Mouse (Mus musculus) ES-Bruce4 (cell line): ENCODE results near the gene Zc3h8. TPM values are rescaled to one million over a fixed set of nuclear protein-coding genes. Genes with fewer than 3 reads are reported as not detected.

Experiments used
- H3K27ac ChIP-seq: 2 replicates; pipeline ENCODE4 v1.5.1; 2012; ENCODE audit warnings: low read length, inconsistent platforms; ENCODE audit not compliant: insufficient read depth
- H3K27me3 ChIP-seq: 2 replicates; pipeline ENCODE4 v1.6.1; 2012; ENCODE audit warnings: mild to moderate bottlenecking, low read length, inconsistent platforms; ENCODE audit not compliant: control insufficient read depth, poor library complexity, insufficient read depth, severe bottlenecking
- H3K36me3 ChIP-seq: 2 replicates; pipeline ENCODE4 v1.6.1; 2012; ENCODE audit warnings: inconsistent platforms, mild to moderate bottlenecking, low read length, moderate library complexity; ENCODE audit not compliant: control insufficient read depth, poor library complexity, insufficient read depth, severe bottlenecking
- H3K4me1 ChIP-seq: one replicate; pipeline ENCODE4 v1.8.1; 2011; ENCODE audit warnings: low read length; ENCODE audit not compliant: control insufficient read depth, insufficient read depth
- H3K4me3 ChIP-seq: 2 replicates; pipeline ENCODE4 v1.5.1; 2011; ENCODE audit warnings: low read depth, mild to moderate bottlenecking, low read length
- H3K9ac ChIP-seq: 2 replicates; pipeline ENCODE4 v1.6.1; 2012; ENCODE audit warnings: low read depth, mild to moderate bottlenecking, inconsistent platforms; ENCODE audit not compliant: poor library complexity, severe bottlenecking
- H3K9me3 ChIP-seq: replicated peaks from 2 replicates; pipeline ENCODE4 v1.6.1; 2012; ENCODE audit warnings: mild to moderate bottlenecking, low read length, inconsistent platforms; ENCODE audit not compliant: control insufficient read depth, poor library complexity, insufficient read depth, severe bottlenecking
- CTCF ChIP-seq: IDR thresholded peaks from one replicate; pipeline ENCODE4 v1.8.1; 2011; ENCODE audit warnings: low read depth, low read length
- EP300 ChIP-seq: IDR thresholded peaks from 2 replicates; pipeline ENCODE4 v1.6.1; 2011; ENCODE audit warnings: low read depth, low read length; ENCODE audit not compliant: insufficient read depth
- POLR2A ChIP-seq: IDR thresholded peaks from one replicate; pipeline ENCODE4 v1.8.1; 2011; ENCODE audit warnings: low read length; ENCODE audit not compliant: insufficient read depth
- polyA plus RNA-seq: library from polyadenylated mRNA; stranded (reverse); fragments of >200 nt; gene quantifications from 2 replicates; pipeline ENCODE4 v1.2.4, GENCODE M21; 2011; ENCODE audit warnings: low read depth; ENCODE audit not compliant: missing spikeins, insufficient read depth, insufficient read length

Zc3h8 gene
- polyA plus RNA-seq: 11.6 and 13.1 TPM in 2 replicates

- Histone ChIP-seq H3K36me3 (peaks cover 7% of the 10 kb centered on the region; the same call in 1 of the 2 replicates), H3K4me1 (no peaks in the 10 kb centered on the region), H3K9ac (peak within 1 kb of the TSS; percentile 76), H3K4me3 (peak within 1 kb of the TSS; percentile 43), H3K9me3 (no peaks in the 10 kb centered on the region), H3K27ac (no peak within 1 kb of the TSS), H3K27me3 (no peaks in the 10 kb centered on the region)
- TF ChIP-seq POLR2A (peak; percentile 68), CTCF (no peak), EP300 (no peak)
Measured at GRCm38 (mm10) chr2:128943538-128944528, at the start of gene Zc3h8. Gene Zc3h8, minus strand, starts transcription at chr2:128944077.

DNA sequence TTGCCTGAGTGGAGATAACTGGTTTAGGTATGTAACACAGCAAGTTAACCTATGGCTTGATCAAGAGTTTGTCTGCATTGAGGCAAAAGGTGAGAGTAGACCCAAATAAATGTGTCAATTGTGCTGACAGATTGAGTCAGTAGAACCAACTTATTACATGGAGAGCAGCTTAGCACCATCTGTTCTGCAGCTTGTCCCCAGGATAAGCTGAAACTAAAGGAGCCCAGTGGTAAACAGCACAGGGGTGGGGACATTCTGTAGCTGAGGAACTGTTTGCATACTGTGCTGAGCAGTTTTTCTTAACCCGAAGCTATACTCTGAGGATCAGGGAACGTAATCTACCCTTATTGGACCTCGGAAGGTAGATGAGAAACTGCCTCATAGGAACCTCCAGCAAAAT, 40.9 kb upstream of the Zc3h8 start:
- H3K4me1 ChIP-seq: no peaks in the 10 kb centered on the region
- no peaks in the 10 kb centered on the region for H3K36me3 ChIP-seq
- H3K9ac ChIP-seq: no peak overlapping the region
- H3K27ac ChIP-seq: no peak overlapping the region
- no peak overlapping the region for H3K4me3 ChIP-seq
- TF ChIP-seq CTCF (no peak), EP300 (no peak), POLR2A (no peak)
- H3K27me3 ChIP-seq: no peaks in the 10 kb centered on the region
- H3K9me3 ChIP-seq: no peaks in the 10 kb centered on the region

DNA sequence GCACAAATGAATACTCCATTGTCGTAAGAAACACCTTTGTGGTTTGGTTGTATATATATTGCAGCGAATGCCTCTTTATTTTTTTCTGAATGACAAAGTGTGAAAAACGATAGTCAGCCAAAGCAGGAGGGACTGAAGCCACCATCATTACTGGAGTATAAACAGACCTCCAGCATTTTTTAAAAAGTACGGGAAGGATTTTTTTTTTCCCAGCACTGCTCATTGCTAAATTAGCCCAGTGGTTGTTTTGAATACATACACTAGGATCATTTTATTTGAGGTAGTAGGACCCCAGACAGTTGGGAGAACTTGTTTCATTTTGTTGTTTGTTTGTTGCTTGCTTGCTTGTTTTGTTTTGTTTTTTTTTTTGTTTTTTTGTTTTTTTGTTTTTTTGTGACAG, 31.7 kb upstream of the Zc3h8 start:
- H3K27me3 ChIP-seq: no peaks in the 10 kb centered on the region
- no peak overlapping the region for H3K4me3 ChIP-seq
- H3K36me3 ChIP-seq: no peaks in the 10 kb centered on the region
- TF ChIP-seq CTCF (no peak), POLR2A (no peak), EP300 (no peak)
- no peak overlapping the region for H3K27ac ChIP-seq
- H3K4me1 ChIP-seq: no peaks in the 10 kb centered on the region
- H3K9me3 ChIP-seq: no peaks in the 10 kb centered on the region
- no peak overlapping the region for H3K9ac ChIP-seq

GRCm38 (mm10) chr2:128972301-128972700, 28.4 kb upstream of the Zc3h8 start:
- H3K27ac ChIP-seq: no peak overlapping the region
- no peak for TF ChIP-seq POLR2A
- no peak for TF ChIP-seq EP300
- no peak for TF ChIP-seq CTCF
- no peak overlapping the region for H3K9ac ChIP-seq
- H3K36me3 ChIP-seq: no peaks in the 10 kb centered on the region
- H3K9me3 ChIP-seq: no peaks in the 10 kb centered on the region
- no peaks in the 10 kb centered on the region for H3K27me3 ChIP-seq
- H3K4me3 ChIP-seq: no peak overlapping the region
- peaks cover 2% of the 10 kb centered on the region for H3K4me1 ChIP-seq

DNA sequence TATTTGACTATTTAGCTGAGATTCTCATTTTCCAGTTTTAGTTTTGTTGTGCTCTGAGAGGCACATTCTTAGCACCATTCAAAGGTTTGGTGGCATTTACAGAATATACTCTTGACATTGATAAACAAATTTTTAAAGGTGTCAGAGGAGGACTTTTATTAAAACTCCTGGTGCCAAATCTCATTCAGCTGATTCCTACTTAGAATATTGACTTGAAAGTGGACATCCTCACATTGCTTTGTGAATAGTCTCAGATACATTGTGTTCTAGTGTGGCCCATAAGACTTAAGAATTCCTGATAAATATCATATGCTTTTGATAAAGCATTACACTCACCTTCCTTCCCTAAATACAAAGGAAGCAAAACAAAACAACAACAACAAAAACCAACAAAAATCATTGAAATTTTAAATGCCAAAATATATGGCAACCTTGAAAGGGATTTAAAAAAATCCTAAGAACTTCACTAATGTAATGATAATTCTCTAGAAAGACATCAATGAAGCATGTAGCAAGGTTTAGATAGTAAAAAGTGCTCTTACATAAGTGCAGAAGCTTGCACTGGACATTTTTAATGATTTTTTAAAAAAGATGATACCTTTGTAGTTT, 24.7 kb upstream of the Zc3h8 start:
- Histone ChIP-seq H3K27me3 (no peaks in the 10 kb centered on the region), H3K4me3 (no peak overlapping the region), H3K9me3 (no peaks in the 10 kb centered on the region), H3K36me3 (no peaks in the 10 kb centered on the region), H3K27ac (no peak overlapping the region), H3K4me1 (peaks cover 2% of the 10 kb centered on the region), H3K9ac (peak overlapping the region; percentile 96)
- TF ChIP-seq POLR2A: no peak
- TF ChIP-seq EP300: no peak
- no peak for TF ChIP-seq CTCF
